Mouse (Mus musculus): ENCODE measurements around the gene Ift81.
A peak's percentile ranks its signal among the peaks of the same experiment; 100 is the strongest.
"Not testable (repeated sequence)": the region's sequence is repeated elsewhere in the genome, so short reads cannot be mapped to it uniquely, and the experiment has no call there.

Gene Ift81

DNA sequence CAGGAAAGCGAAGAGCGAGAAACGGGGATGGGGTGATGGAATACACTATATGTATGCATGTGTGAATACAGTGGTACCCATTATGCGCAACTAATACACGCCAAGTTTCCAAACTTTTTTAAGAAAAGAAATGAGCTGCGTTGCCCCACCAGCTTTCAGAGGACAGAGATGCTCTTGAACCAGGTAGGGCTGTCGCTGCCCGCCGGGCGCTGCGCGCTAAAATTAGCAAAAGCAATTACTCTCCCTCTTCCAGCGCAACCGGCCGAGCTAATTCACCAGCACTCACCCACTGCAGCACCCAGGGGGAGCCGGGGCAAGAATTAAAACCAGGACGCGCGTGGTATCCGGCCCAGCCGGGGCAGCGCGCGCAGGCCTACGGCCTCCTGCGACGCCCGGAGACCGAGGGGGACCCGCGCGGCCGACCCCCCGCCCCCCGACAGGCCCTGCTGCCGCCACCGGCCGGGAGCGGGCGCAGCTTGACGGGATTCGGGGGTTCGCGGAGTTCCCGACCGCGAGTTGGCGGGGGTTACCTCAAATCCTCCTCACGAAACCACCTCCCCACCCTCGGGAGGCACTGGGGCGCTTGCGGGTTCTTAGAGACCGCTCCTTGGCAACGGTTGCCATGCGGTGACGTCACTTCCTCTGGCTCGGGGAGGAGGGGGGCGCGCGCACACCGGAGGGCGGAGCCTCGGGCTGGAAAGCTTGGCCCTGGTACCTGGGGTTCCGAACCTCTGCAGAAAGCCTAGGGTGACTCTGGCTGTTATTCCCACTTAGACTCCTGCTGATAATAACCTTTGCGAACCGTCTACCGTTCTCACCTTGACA, at the start of gene Ift81:
Gene Ift81 (minus strand): TSS at position 611 of the 825 bp plus-strand sequence.
- peak; percentile 97 for DNase-seq

DNA sequence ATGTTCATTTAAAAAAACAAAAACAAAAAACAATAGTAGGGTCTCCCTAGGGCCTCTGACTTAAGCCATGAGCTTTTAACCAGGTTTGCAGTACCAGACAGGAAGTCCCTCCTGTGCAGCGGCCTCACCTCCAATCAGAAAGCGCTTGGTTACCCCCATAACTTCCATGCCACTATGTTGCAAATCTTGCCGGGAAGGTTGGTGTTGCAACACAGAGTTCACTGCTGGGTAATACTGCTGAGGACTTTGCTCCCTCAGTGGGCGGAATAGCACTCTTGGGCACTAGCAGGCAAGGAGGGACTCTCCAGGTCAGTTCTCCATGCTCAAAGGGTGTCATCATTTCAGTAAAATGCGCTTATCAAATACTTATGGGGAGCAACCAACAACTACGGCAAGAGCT, 48.2 kb upstream of the Ift81 start:
- no peak for DNase-seq

DNA sequence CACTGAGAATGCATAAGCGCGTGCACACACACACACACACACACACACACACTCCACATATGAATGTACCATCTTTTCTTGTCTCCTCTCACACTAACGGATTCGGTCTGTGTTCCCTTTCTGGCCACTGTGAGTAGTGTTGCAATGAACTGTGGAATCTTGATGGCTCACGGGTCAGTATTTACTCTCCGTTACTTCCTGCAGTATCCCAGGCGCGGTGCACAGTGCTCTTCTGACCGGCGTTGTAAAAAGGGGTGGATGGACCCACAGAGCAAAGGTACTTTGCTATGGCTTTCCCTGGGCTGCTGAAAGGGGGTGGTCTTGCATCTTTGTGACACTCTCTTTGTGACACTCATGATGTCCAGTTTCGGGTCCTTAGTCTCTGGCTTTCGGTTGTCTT, 42.5 kb upstream of the Ift81 start:
- no peak for DNase-seq

DNA sequence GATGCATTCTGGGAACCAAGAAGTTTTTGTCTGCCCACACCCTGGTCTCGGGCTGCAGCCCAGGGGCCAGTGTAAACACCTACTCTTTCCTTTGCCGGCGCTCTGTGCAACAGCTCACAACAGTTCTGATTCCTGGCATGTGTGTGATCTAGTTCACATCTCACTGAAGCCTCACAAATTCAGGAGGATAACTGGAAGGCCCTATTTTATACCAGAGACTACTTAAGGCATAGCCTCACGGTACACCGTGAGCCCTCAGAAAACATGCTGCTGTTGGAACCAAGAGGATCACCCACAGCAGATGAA, 39.9 kb upstream of the Ift81 start:
- peak; percentile 28 for DNase-seq

DNA sequence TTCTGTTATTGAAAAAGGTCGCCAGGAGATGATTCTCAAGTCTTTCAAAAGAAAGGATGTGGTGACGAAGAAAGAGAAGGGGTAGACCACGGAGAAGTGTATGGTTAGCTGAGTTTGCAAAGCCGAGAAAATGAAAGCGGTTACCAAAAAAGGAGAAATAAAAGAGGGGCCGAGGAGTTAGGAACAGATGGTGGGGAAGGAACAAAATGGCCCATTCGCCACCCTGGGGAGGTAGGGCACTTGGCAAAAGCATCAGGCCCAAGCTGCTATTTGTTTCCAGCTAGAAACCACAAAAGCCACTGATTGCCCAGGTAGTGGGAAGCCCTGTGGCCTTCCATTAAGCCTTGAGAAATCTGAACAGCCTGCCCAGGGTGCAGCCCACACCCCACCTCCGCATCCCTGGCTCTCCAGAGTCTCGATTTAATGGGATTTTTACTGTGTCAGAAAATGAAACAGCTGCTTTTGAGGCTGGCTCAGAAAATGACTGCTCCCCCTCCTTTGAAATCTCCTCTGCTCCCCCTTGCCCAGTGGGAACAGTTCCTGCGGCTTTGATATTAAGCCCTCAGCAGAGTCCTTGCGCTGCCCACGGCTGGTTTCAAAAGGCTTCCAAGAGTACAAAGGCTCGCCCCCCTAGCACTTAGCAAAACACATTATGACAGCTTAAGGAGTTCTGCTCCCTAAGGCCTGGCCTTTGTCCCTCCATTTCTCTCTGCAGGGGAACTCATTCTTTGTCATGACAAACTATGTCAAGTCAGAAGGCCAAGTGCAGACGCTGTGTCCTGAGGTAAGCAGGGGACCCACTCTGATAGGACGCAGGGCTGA, 39.3 kb upstream of the Ift81 start:
- DNase-seq, result peak; percentile 6

DNA sequence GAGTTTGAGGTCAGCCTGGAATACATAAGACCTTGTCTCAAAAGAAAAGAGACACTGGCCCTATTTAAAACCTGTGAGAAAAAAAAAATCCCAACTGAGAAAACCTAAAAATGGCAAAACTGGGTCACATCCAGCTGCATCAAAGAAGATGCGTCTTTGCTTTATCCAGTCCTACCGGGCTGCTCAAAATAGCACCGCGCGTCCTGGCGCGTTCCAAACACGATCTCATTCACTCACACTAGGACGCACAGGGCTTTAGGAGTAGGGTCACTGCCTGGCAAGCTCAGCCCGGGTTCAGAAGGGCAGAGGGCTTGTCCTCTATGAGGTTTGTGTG, 38.8 kb upstream of the Ift81 start:
- DNase-seq, result no peak

DNA sequence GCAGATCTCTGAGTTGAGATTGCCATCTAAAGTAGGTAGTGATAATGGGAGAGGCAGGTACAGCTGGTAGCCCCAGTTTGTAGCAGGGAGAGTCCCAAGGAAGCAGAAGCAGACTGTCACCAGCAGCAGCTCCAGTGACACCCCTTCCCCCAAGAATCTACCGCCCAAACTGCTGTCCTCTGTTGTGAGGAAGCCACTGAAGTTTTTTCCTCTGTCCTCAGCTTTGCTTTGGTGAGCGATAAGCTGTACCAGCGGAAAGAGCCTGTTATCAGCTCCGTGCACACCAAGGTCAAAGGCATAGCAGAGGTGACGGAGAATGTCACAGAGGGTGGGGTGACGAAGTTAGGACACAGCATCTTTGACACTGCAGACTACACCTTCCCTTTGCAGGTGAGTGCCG, 38.2 kb upstream of the Ift81 start:
- DNase-seq, result peak; percentile 10

DNA sequence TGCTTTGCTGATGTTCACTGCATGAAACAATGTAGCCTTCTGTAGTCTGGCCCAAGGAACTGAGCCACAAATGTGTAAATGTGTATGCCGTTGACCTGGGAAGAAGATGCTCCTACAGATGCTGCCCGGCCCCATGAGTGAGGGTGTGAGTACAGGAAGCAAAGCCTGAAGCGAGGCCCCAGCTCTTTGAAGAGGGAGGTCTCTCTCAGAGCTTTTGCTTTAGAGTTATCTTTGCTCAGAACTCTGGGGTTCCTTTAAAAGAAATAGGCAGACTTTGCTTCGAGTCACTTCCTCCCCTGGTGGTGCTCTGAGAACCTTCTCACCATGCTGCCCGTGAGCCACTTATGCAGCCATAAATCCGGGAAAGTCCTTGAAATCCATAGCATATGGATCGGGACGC, 35.8 kb upstream of the Ift81 start:
- DNase-seq, result no peak

DNA sequence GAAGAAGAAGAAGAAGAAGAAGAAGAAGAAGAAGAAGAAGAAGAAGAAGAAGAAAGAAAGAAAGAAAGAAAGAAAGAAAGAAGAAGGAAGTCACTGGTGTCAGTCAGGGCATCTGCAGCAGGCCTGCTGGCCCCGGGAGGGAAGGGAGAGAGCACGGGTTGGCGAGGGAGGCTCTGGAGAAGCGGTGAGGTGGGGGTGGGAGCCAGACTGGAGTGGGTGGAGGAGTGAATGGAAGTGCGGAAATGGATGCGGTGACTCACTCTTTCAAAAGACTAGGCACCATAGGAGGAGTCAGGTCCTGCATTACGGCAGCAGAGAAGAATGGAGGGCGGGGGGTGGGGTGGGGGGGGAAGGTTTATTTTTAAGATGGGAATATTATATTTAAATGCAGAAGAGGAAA, 34.9 kb upstream of the Ift81 start:
- peak; percentile 31 for DNase-seq

DNA sequence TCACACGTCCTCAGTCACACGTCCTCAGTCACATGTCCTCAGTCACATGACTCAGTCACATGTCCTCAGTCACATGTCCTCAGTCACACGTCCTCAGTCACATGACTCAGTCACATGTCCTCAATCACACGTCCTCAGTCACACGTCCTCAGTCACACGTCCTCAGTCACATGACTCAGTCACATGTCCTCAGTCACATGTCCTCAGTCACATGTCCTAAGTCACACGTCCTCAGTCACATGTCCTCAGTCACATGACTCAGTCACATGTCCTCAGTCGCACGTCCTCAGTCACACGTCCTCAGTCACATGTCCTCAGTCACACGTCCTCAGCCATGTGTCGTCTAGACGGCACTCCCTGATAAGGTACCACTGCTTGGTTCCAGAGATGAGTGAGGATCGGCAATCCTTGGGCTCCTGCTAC, 33.6 kb upstream of the Ift81 start:
- DNase-seq, result not testable (repeated sequence)

DNA sequence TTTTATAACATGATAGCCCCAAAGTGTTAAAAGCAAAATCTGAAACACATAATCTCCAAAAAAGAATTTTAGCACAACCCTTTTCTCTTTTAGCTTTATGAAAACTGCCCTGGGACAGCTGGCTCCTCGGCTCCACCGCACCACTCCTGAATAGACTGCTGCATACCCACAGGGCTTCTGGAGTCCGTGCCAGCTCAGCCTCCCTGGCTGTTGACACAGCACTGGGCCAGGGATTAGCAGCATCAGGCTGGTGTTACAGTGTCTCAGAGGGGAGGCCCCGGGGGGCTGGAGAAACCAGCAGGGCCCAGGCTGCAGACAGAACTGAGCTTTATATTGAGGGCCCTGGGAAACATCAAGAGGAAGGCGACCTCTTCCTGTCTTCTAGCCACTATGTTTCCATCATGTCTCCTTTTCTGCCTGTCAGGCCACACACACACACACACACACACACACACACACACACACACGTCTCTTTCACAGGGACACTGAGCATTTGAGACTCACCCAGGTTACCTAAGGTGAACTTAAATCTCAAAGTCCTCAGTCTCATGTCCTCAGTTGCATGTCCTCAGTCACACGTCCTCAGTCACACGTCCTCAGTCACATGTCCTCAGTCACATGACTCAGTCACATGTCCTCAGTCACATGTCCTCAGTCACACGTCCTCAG, 33.1 kb upstream of the Ift81 start:
- DNase-seq, result no peak

DNA sequence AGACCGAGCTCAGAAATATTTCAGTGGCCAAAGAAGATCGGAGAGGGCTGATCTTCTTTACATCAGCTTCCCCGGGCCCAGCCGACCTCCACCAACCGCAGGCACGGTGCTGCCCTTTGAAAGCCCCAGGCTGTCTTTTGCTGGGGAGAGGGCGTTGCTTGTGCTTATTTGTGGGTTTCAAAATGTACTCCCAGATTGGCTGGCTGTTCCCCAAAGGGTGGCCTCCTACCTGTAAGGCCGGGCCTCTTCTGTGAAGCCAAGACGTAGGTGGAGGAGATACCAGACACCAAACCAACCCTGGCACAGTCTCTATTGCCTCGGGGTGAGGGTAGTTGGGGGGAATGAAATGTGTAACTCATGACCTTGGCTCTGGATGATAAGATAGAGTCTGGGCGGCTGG, 31.7 kb upstream of the Ift81 start:
- no peak for DNase-seq

DNA sequence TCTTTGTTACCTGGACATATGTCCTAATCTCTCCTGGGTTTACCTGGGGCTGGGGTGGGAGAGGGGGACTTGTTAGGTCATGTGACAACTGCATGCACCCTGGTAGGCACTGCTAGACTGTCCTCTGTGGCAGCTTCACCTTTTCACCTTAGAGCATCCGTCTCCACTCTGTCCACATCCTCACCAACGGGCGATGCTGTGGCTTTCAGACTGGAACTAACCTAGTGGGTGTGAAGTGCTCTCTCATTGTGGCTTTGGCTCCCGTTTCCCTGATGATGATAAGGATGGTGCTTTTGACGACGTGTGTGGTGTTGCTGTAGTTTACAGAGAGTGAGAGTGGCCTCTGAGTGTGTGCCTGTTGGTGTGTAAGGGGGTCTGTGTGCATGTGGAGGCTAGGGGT, 31.0 kb upstream of the Ift81 start:
- no peak for DNase-seq

DNA sequence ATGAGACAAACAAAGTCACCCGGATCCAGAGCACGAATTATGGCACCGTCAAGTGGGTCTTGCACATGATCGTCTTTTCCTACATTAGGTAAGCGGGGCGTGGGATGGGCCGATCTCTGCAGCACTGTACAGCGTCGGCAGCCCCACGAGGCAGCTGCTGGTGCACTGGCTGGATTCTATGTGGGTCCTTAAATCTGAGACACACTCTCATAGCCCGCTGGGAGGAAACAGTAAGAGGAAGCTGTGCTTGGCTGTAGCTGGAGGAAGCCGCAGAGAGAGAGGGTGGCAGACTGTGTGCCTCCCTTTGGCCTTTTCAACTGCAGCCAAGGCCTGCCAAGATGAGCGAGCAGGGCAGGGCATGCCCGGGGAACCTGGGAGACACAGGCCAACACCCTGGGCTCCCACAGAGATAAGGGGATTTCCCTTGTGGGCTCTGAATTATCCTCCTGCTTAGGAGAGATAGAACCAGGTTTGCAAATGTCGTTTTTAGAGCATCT, 29.8 kb upstream of the Ift81 start:
- peak; percentile 74 for DNase-seq

DNA sequence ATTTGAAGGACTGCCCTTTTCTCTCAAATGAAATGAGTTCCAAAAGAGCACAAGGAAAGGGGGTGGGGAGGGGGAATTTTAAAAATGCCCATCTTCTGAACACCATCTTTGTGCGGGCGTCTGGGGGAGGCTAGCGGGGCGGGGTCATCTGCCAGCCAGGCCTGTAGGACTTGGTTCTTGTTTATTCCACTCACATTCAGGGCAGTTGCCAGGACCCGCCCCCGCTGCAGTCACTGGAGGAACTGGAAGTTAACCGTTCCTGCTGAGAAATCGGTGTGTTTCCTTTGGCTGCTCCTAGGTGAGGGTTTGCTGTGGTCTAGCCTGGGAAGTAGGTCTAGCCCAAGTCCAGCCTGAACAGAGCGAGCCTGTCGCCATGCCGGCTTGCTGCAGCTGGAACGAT, 29.4 kb upstream of the Ift81 start, which contains the start of gene P2rx7:
Gene P2rx7 (plus strand): TSS at position 211 of the 400 bp plus-strand sequence.
- DNase-seq, result peak; percentile 91

DNA sequence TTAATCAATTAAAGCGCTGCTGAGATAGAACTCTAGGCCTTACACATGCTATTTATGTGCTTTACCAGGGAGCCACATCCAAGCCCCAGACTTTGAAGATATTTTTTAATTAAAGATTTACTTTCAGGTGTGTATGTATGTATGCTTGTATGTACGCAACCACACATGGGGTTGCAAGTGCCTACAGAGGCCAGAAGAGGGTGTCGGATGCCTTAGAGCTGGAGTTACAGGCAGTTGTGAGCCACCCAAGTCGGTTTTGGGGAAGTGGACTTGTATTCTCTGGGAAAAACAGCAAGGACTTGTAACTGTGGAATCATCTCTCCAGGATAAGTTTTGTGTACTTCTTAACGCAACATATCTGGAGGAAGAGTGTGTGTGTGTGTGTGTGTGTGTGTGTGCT, 25.7 kb upstream of the Ift81 start:
- DNase-seq, result no peak

DNA sequence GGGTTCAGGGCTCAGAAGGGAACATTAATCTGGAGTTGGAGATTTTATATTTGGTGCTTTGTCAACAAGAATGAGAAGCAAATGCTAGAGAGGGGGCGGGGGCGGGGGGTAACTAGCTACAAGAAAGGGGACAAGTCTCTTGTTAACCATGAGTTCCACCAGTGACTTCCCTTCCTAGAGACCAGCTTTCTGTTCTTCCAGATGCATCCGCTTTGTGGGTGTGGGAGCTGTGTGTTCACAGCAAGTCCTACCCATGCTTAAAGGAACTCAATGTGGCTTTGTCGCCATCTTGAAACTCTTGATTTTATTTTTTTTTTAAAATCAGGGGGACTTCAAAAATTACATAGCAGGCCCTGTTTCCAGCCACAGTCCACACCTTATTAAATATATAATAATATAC, 25.2 kb upstream of the Ift81 start:
- DNase-seq, result no peak

DNA sequence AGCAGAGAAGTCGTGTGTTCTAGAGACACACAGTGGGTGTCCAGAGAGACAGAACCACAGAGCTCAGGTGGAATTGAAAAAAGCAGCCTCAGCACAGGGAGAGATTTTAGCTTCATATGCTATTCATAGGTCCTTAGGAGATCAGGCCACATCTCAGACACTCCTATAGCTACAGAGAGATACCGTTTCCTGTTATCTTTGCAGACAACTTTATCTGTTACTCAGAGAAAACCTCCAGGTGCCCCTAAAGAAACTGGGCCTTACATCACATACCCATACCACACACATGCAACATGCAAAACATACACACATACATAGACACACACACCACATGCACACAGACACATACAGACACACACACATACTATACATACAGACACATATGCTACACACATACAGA, 24.0 kb upstream of the Ift81 start:
- no peak for DNase-seq

DNA sequence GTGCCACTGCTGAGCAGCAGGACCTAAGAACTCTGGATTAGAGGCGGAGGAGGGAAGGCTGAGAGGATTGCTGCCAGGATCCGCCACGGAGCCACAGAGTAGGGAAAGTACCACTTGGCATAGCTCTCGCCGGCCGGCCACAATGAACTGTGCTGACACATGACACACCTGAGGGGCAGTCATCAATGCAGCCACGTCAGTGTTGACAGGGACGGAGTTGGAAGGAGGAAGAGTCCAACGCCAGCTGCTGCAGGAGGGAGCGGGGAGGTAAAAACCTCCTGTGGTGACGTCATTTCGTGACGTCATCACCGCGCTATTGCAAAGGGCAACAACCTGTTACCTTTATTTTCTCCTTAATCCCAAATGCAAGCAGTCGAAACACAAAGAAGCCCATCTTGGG, 22.6 kb upstream of the Ift81 start:
- DNase-seq, result peak; percentile 56

DNA sequence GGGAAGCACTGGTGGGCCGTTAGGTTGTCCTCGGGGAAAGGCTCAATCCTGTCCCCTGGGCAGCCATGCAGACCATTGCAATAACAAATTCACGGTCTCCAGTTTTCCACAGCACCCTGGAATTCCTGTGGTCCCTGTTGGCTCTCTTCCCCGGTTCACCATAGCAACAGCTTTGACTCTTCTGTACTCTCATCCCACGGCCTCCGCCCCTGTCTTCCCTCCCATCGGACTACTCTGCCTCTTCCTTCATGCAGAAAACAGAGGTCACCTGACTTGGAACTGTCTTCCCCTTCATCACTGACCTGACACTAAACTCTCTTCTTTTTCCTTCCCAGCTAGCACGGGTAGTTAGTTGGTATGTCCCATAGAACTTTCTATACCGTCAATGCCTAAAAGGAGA, 22.0 kb upstream of the Ift81 start:
- DNase-seq, result no peak

DNA sequence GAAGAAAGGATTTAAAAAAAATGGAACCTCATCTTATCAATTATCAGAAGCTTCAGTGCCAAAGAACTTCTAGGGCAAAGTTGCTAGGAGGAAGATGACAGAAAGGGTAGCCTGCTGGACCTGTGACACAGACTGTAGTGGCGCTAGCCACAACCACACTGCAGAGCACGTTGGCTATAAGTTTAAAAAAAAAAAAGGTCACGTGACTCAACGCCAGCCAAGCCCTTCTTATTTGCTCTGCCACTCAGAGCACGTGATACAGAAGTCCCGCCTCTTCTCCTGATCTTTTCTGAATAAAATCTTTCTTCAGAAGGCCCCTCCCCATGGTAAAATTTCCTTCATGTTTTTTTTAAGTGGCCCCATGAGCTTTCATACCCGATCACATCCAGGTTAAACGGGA, 20.9 kb upstream of the Ift81 start:
- DNase-seq, result no peak

DNA sequence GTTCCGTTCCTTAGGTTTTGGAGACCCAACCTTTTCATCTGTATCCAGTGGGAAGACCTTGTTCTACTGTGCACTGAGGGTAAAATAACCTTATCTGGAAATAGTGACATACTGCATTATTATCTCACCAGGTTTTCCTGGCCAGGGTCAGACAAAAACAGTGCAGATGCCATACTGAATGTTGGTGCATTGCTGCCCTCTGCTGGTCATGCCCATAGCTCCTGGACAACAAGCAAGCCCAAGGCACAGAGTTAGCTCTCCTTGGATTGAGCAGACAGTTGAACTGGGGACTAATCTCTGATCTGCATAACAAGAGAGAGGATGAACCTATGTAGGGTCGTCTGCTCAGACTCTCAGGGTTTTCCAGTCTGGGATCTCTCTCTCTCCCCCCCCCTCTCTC, 12.9 kb upstream of the Ift81 start:
- DNase-seq, result peak; percentile 96

DNA sequence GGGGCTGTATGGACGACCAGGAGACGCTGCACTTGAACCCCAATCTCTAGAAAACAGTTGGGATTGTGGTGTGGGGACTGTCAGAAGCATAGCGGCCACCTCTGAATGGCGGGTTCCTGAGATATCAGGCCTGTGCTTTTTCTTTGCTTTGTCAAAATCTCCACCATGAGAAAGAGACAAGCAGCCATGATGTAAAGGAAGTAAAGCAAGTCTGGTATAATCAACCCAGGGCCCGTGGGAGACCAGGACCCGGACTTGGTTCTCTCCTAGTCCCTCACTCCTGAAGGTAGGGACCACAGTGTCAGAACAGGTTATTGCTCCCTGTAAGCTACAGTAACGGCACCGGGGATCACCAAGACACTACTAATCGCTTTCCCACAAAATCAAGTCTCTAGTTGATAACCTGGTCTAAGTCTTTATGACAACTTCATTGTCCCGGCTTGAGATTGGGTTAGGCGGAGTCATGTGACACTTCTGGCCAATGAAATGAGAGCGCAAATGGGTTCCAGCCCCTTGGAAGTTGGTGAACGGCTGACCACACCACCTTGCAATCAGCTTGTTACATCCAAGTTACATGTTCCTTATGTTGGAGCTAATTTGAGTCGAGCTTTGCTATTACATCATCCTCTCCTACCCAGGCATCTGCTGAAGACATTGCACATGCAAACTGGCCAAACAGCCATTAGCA, 11.4 kb upstream of the Ift81 start:
- no peak for DNase-seq
